Mouse (Mus musculus) embryonic facial prominence, embryonic 11.5 days (tissue): ENCODE measurements around the gene Inpp4a. TPM values are rescaled to one million over a fixed set of nuclear protein-coding genes. Genes with fewer than 3 reads are reported as not detected.

Experiments used
- ATAC-seq: fragments of 200-750 bp; cut with Nextera tagmentation; replicated peaks from 2 replicates; pipeline ENCODE4 v1.8.0; 2017; ENCODE audit warnings: low read depth; ENCODE audit not compliant: insufficient number of reproducible peaks, low FRiP score, low TSS enrichment
- DNase-seq: peaks from one replicate; pipeline ENCODE4 v3.0.0-alpha.2; 2015; ENCODE audit warnings: low spot score
- H3K27ac ChIP-seq: fragments of 300-500 bp; sonication (generic); replicated peaks from 2 replicates; pipeline ENCODE4 v1.5.1; 2014; ENCODE audit warnings: mild to moderate bottlenecking, low read depth, low read length, control low read depth
- H3K27me3 ChIP-seq: fragments of 300-500 bp; sonication (generic); 2 replicates; pipeline ENCODE4 v1.6.1; 2014; ENCODE audit warnings: mild to moderate bottlenecking, low read length, moderate library complexity, mixed read lengths; ENCODE audit not compliant: control insufficient read depth, insufficient read depth
- H3K36me3 ChIP-seq: fragments of 300-500 bp; sonication (generic); replicated peaks from 2 replicates; pipeline ENCODE4 v1.6.1; 2014; ENCODE audit warnings: low read depth, mild to moderate bottlenecking, low read length, moderate library complexity, mixed read lengths; ENCODE audit not compliant: control insufficient read depth, insufficient read depth
- H3K4me1 ChIP-seq: fragments of 300-500 bp; sonication (generic); 2 replicates; pipeline ENCODE4 v1.6.1; 2014; ENCODE audit warnings: low read length, mixed read lengths; ENCODE audit not compliant: control insufficient read depth, insufficient read depth
- H3K4me2 ChIP-seq: fragments of 300-500 bp; sonication (generic); 2 replicates; pipeline ENCODE4 v1.6.1; 2014; ENCODE audit warnings: low read depth, mild to moderate bottlenecking, control low read depth, low read length, moderate library complexity
- H3K4me3 ChIP-seq: fragments of 300-500 bp; sonication (generic); 2 replicates; pipeline ENCODE4 v1.5.1; 2014; ENCODE audit warnings: low read depth, low read length, control low read depth
- H3K9ac ChIP-seq: fragments of 300-500 bp; sonication (generic); replicated peaks from 2 replicates; pipeline ENCODE4 v1.6.1; 2014; ENCODE audit warnings: mild to moderate bottlenecking, control low read depth, low read length
- H3K9me3 ChIP-seq: fragments of 300-500 bp; sonication (generic); replicated peaks from 2 replicates; pipeline ENCODE4 v1.6.1; 2016; ENCODE audit warnings: mild to moderate bottlenecking, low read length, inconsistent platforms, mixed read lengths; ENCODE audit not compliant: control insufficient read depth
- whole genome bisulfite sequencing: fragments of 180-500 bp; shearing (Covaris S2); extraction: QIAGEN DNeasy Blood & Tissue Kit; methylation state at CpG from one replicate; pipeline ENCODE4 v1.1.7; 2014; 5-methylcytosine and 5-hydroxymethylcytosine counted together
- polyA plus RNA-seq: library from polyadenylated mRNA; unstranded; fragments of >200 nt; fragmentation: Nextera tagmentation; extraction: Ambion mirVana; gene quantifications from 2 replicates; pipeline ENCODE4 v1.2.1, GENCODE M21; 2014

Gene Inpp4a
- polyA plus RNA-seq, result 13.8 and 14.3 TPM in 2 replicates

DNA sequence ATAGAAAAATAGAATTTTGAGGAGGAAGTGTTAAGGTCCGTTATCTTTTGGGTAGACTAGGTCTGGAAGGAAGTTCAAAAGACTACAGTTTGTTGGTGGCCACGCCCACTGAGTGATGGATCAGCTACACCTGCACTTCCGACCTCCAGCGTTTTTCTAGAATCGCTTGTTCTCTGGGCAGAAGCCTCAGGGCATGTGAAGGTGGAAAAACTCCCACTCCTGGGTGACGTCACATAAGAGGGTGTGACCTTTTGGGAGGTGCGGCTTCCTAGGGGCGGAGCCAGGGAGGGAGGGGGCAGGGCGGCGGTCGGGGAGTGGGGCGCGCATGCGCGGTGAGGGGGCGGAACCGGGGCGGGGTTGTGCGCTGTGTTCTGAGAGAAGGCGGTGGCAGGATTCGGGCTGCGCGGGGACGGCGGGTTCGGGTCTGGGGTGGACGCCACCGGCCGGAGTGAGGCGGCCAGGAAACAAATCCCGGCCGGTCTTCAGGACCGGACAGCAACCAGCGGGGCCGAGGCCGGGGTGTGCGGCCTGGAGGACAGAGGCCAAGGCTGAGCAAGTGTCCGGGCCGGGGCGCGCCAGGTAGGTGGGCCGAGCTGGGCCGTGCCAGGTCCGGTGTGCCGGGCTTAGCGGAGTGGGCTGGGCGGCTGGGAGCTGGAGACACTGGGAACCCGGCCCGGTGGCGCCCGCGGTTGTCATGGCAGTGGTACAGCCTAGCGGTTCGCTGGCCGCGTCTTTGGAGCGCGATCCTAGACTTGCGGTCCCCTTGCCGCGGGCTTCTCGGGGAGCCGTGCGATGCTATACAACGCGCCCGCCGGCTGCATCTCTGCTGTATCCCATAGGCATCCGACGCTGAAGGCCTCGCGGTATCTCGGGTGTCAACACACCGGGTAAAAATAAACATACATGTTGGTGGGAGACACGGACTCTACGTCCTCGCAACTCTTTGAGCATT is at the start of gene Inpp4a:
Inpp4a (plus strand) TSS at position 326 of the 952 bp plus-strand sequence.
- Histone ChIP-seq H3K36me3 (no peaks in the 10 kb centered on the region), H3K9me3 (no peaks in the 10 kb centered on the region), H3K27me3 (no peaks in the 10 kb centered on the region), H3K4me3 (peak within 1 kb of the TSS; percentile 84), H3K27ac (no peak within 1 kb of the TSS), H3K4me1 (no peaks in the 10 kb centered on the region), H3K4me2 (peak within 1 kb of the TSS; percentile 76), H3K9ac (peak within 1 kb of the TSS; percentile 75)
- DNase-seq (peak; percentile 94), ATAC-seq (peak; percentile 94)
- WGBS, result 1% methylated on average over 77 of the region's 77 CpGs

DNA sequence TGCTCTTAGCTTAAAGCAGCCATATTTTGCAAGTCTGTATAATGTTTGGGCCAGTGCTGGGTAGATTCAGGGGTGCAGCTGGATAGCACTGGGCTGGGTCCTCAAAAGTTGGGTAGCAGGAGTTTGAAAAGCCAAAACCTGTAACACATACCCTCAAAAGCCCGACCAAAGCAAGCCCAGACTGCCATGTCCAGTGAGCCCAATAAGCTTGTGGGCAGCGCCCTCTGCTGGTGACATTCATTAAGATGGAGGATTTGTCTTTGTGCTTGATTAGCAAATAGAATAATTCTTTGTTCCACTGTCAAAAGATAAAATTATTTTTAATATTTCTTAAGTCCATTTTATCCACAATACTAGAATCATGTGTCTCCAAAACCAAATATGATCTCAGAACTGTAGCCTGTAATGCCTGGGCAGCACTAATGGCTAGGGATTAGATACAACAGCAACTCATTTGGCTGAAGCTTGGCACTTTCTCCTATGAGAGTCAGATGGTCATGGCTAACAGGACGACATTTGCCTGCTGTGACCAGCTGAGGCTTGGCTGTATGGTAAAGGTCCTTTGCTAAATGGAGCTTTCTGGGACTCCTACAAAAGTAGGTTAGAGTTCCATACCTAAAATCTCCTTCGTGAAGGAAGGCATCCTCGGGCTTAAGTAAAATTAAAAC is 48.9 kb upstream of the Inpp4a start:
- Histone ChIP-seq H3K4me2 (no peak overlapping the region), H3K4me1 (no peaks in the 10 kb centered on the region), H3K9me3 (no peaks in the 10 kb centered on the region), H3K27ac (no peak overlapping the region), H3K4me3 (no peak overlapping the region), H3K9ac (no peak overlapping the region), H3K36me3 (no peaks in the 10 kb centered on the region), H3K27me3 (no peaks in the 10 kb centered on the region)
- DNase-seq, result peak; percentile 92
- WGBS, result 40% methylated on average over 5 of the region's 5 CpGs
- ATAC-seq, result no peak; the same call in 1 of the 2 replicates

DNA sequence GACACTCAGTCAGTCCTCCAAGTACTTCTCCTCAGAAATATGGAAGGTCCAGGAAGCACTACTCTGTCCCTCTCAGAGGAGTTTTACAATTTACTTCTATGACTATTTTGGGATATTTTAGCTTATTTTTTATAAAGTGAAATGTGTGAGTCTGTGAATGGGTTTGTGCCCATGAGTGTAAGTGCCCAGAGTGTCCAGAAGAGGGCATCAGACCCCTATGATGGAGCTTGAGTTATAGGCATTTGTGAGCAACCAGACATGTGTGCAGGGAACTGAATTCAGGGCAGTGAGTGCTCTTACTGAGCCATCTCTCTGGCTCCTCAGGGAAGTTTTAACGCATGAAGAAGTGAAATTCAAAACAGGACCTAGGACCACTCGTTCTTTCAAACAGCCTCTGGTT is 41.2 kb upstream of the Inpp4a start:
- WGBS, result 87% methylated on average over 2 of the region's 2 CpGs
- Histone ChIP-seq H3K4me2 (no peak overlapping the region), H3K9ac (no peak overlapping the region), H3K9me3 (no peaks in the 10 kb centered on the region), H3K36me3 (no peaks in the 10 kb centered on the region), H3K4me1 (no peaks in the 10 kb centered on the region), H3K4me3 (no peak overlapping the region), H3K27me3 (no peaks in the 10 kb centered on the region), H3K27ac (no peak overlapping the region)
- ATAC-seq, result no peak
- no peak for DNase-seq

DNA sequence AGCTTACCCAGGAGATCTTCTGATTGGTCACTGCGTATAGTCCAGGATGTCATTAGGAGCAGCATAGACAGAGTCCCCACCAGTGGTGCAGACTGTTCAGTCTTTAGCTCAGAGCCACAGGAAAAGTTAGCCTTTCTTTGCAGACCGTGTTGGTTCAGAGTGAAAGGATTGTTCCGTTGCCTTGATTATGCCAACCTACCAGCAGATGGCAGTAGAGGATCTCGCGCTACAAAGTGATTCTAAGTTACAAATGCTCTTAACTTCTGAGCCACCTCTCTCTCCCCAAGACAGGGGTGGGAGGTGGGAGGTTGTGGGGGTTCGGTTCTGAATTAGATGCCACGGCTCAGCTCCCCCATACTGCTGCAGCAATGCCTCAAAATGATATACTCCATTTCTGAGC is 27.2 kb upstream of the Inpp4a start:
- no peak overlapping the region for H3K4me3 ChIP-seq
- H3K4me2 ChIP-seq, result no peak overlapping the region
- H3K27ac ChIP-seq, result no peak overlapping the region
- ATAC-seq, result no peak
- H3K9me3 ChIP-seq, result no peaks in the 10 kb centered on the region
- no peaks in the 10 kb centered on the region for H3K4me1 ChIP-seq
- 7% methylated on average over 7 of the region's 7 CpGs for WGBS
- H3K27me3 ChIP-seq, result no peaks in the 10 kb centered on the region
- no peak overlapping the region for H3K9ac ChIP-seq
- DNase-seq, result peak; percentile 83
- H3K36me3 ChIP-seq, result no peaks in the 10 kb centered on the region

DNA sequence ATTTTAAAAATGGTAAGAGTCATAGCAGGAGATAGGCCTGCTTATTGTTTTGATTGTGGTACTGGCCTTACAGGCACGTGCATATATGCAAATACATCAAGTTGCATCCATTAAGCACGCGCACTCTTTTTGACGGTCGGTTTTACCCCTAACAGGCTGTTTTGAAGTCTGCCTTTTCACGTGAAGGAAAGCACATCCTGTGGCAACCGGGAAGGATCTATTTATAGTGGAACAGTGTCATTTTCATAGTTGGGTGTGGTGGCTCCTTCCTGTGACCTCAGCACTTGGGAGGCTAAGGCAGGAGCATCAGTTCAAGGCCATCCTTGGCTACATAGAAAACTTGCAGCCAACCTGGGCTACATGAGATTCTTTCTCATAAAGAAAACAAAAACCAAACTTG is 13.1 kb upstream of the Inpp4a start:
- no peak for ATAC-seq

DNA sequence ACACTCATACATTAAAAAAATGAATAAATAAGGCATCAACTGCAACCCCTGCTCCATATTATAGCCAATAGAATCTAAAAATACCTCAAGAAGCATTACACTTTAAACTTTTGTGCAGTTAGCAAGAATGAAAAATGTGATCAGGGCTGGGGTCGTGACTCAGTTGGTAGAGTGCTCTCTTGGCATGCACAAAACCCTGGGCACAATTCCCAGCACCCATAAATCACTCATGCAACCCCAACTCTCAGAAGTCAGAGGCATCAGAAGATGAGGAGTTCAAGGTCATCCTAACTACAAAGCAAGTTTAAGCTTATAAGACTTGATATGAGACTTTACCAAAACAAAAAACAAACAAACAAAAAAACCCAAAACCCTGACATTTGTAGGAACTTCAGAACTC is 11.9 kb upstream of the Inpp4a start:
- Histone ChIP-seq H3K36me3 (no peaks in the 10 kb centered on the region), H3K4me2 (no peak overlapping the region), H3K9ac (no peak overlapping the region), H3K4me1 (no peaks in the 10 kb centered on the region), H3K4me3 (no peak overlapping the region), H3K9me3 (no peaks in the 10 kb centered on the region), H3K27ac (no peak overlapping the region), H3K27me3 (no peaks in the 10 kb centered on the region)
- no peak for ATAC-seq
- no peak for DNase-seq
- 88% methylated on average over 1 of the region's 1 CpGs for WGBS

More for the DNA sequence above, 13.1 kb upstream of the Inpp4a start:
- Histone ChIP-seq H3K4me1 (no peaks in the 10 kb centered on the region), H3K27ac (no peak overlapping the region), H3K36me3 (no peaks in the 10 kb centered on the region), H3K4me2 (no peak overlapping the region), H3K9ac (no peak overlapping the region), H3K4me3 (no peak overlapping the region), H3K27me3 (no peaks in the 10 kb centered on the region), H3K9me3 (no peaks in the 10 kb centered on the region)
- no peak for DNase-seq
- WGBS, result 80% methylated on average over 7 of the region's 7 CpGs

DNA sequence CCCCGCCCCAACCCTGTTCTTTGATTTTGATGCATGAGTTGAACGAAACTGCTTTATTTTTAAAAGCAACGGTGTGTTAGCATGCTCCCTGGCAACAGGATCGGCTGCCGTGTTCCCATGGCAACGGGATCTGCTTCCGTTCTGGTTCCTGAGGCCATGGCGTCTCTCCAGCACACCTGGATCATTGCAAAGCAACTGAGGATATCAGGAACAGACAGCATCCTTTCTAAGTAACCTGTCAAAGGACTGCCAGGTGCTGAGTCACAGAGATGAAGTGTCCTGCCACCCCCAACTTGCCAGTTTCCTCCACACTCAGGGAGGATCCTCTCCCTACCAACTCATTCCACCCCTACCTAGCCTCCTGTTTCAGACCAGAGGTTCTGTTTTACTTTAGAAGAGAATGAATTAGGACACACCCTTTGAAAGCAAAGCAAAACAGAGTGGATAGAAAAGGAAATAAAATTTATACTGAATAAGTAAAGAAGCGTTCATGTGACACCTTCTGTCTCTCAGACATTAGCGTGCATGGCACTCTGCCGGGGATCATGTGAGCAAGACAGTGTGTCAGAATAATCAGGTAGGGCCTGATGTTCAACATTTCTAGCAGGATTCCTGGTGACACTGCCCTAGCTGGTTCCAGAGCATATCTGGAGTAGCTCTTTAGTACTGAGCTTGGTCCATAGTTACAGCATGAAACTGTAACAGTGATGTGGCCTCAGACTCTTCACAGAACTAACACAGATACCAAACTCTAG is 11.3 kb upstream of the Inpp4a start:
- DNase-seq (peak; percentile 29), ATAC-seq (no peak)
- H3K36me3 ChIP-seq, result no peaks in the 10 kb centered on the region
- no peaks in the 10 kb centered on the region for H3K27me3 ChIP-seq
- 79% methylated on average over 11 of the region's 11 CpGs for WGBS
- no peak overlapping the region for H3K9ac ChIP-seq
- H3K4me1 ChIP-seq, result no peaks in the 10 kb centered on the region
- H3K4me3 ChIP-seq, result no peak overlapping the region
- no peak overlapping the region for H3K4me2 ChIP-seq
- H3K27ac ChIP-seq, result no peak overlapping the region
- no peaks in the 10 kb centered on the region for H3K9me3 ChIP-seq
